Comparison of ENCODE assay signal across 12 mouse cellular contexts in genomic region chr15:95767825-95768224, GRCm38 (mm10). TPM values are rescaled to one million over a fixed set of nuclear protein-coding genes. Genes with fewer than 3 reads are reported as not detected.
DNase-seq lines count a peak whose midpoint lies in the region; ATAC-seq and TF ChIP-seq lines count a peak whose summit lies in the region.
"Had no signal": no experiment of that assay in that cellular context is flagged by ENCODE, and none has a peak within 500 bp of the region (broad histone marks: within the 10 kb centered on the region; RNA-seq: fewer than 3 reads in every experiment).

No protein-coding gene starts in this region.

- no peaks in the 10 kb centered on the region for H3K36me3 ChIP-seq in ES-Bruce4 (ENCODE audit: control insufficient read depth, insufficient read depth, low read length, poor library complexity, severe bottlenecking)
- no peaks in the 10 kb centered on the region for H3K36me3 ChIP-seq in intestine, postnatal 0 days (ENCODE audit: control insufficient read depth, insufficient read depth)
- H3K36me3 ChIP-seq: lung, embryonic 15.5 days; neural tube, embryonic 15.5 days; stomach, embryonic 15.5 days had no signal

- no peak overlapping the region for H3K4me3 ChIP-seq in left cerebral cortex, adult 2 months
- no peak overlapping the region for H3K4me3 ChIP-seq in ES-Bruce4 (ENCODE audit: low read depth, low read length)
- H3K4me3 ChIP-seq in intestine, postnatal 0 days (ENCODE audit: low read depth, low read length): no peak overlapping the region
- H3K4me3 ChIP-seq: lung, embryonic 15.5 days; neural tube, embryonic 15.5 days; stomach, embryonic 15.5 days had no signal

- no peaks in the 10 kb centered on the region for H3K4me1 ChIP-seq in ES-Bruce4 (ENCODE audit: control insufficient read depth, insufficient read depth, low read length)
- no peaks in the 10 kb centered on the region for H3K4me1 ChIP-seq in intestine, postnatal 0 days (replicated peaks; ENCODE audit: control insufficient read depth, insufficient read depth, low read length)
- H3K4me1 ChIP-seq: lung, embryonic 15.5 days; neural tube, embryonic 15.5 days; stomach, embryonic 15.5 days had no signal

- H3K9ac ChIP-seq in ES-Bruce4 (ENCODE audit: low read depth, poor library complexity, severe bottlenecking): no peak overlapping the region
- H3K9ac ChIP-seq in intestine, postnatal 0 days (ENCODE audit: low read depth, low read length): no peak overlapping the region
- H3K9ac ChIP-seq: lung, embryonic 15.5 days; neural tube, embryonic 15.5 days; stomach, embryonic 15.5 days had no signal

- 59% methylated on average over 7 of the region's 7 CpGs for WGBS in intestine, postnatal 0 days

- H3K27me3 ChIP-seq in ES-Bruce4 (ENCODE audit: control insufficient read depth, insufficient read depth, low read length, poor library complexity, severe bottlenecking): no peaks in the 10 kb centered on the region
- no peaks in the 10 kb centered on the region for H3K27me3 ChIP-seq in intestine, postnatal 0 days (replicated peaks; ENCODE audit: control insufficient read depth, insufficient read depth, low read length)
- H3K27me3 ChIP-seq: lung, embryonic 15.5 days; neural tube, embryonic 15.5 days; stomach, embryonic 15.5 days had no signal

- no peak for TF ChIP-seq EP300 in ES-Bruce4 (IDR thresholded peaks at IDR 0.05; ENCODE audit: insufficient read depth, low read depth, low read length)

- ATAC-seq in intestine, postnatal 0 days: peak; percentile 60
- no peak for ATAC-seq in inflammation-experienced regulatory T-cells, adult 6 months

- intact Hi-C loops in left cerebral cortex, adult 2 months (cut with DNase I): no loop called here

- TF ChIP-seq CTCF in left cerebral cortex, adult 2 months (IDR thresholded peaks at IDR 0.05): peak; percentile 38
- peak; percentile 59 for TF ChIP-seq CTCF in ES-Bruce4 (IDR thresholded peaks at IDR 0.05; ENCODE audit: low read depth, low read length)
- TF ChIP-seq CTCF in intestine, postnatal 0 days (IDR thresholded peaks at IDR 0.05; ENCODE audit: low read depth): peak; percentile 76

- no peak overlapping the region for H3K4me2 ChIP-seq in intestine, postnatal 0 days (replicated peaks; ENCODE audit: low read depth)
- H3K4me2 ChIP-seq: lung, embryonic 15.5 days; neural tube, embryonic 15.5 days; stomach, embryonic 15.5 days had no signal

- no peak for TF ChIP-seq POLR2A in ES-Bruce4 (IDR thresholded peaks at IDR 0.05; ENCODE audit: insufficient read depth, low read length)

- H3K27ac ChIP-seq in left cerebral cortex, adult 2 months: no peak overlapping the region
- no peak overlapping the region for H3K27ac ChIP-seq in ES-Bruce4 (ENCODE audit: insufficient read depth, low read length)
- no peak overlapping the region for H3K27ac ChIP-seq in intestine, postnatal 0 days (ENCODE audit: low read depth, low read length)
- H3K27ac ChIP-seq: lung, embryonic 15.5 days; neural tube, embryonic 15.5 days; stomach, embryonic 15.5 days had no signal

- DNase-seq in adrenal gland, adult 2 months: peak; percentile 11
- no peak for DNase-seq in adrenal gland, adult 8-10 months
- DNase-seq in left cerebral cortex, adult 2 months (ENCODE audit: extremely low spot score in 1 of 2, low spot score in 2 of 2): no peak
- DNase-seq in left cerebral cortex, adult 18-20 months (ENCODE audit: low spot score in 2 of 2): no peak
- DNase-seq in cerebellum, adult 11-12 months: no peak
- DNase-seq: gastrocnemius, postnatal 14 days had no signal

- no peaks in the 10 kb centered on the region for H3K9me3 ChIP-seq in ES-Bruce4 (replicated peaks; ENCODE audit: control insufficient read depth, insufficient read depth, low read length, poor library complexity, severe bottlenecking)
- H3K9me3 ChIP-seq in intestine, postnatal 0 days (ENCODE audit: control insufficient read depth): no peaks in the 10 kb centered on the region
- H3K9me3 ChIP-seq: lung, embryonic 15.5 days; neural tube, embryonic 15.5 days; stomach, embryonic 15.5 days had no signal

RNA-seq across cellular contexts. Expression of gene Ano6, which starts 22.8 kb away (rescaled TPM):
- 10 to 100 TPM; 69.6 to 90.3 TPM for total RNA-seq in adrenal gland, adult 2 months (2021)
- 20.6 and 28.6 TPM in 2 replicates for polyA plus RNA-seq in adrenal gland, adult 2 months (2012; rRNA removed)
- 100 to 1,000 TPM in 2 of 4 experiments, 10 to 100 TPM in 2; 69.9 to 112 (median 92.1) TPM for total RNA-seq in adrenal gland, adult 8-10 months (2022)
- 10 to 100 TPM; 22.6 to 24.7 TPM for total RNA-seq in left cerebral cortex, adult 2 months (2021)
- total RNA-seq in left cerebral cortex, adult 18-20 months (2021): 10 to 100 TPM; 24.8 to 26.3 TPM
- polyA plus RNA-seq in ES-Bruce4 (2011; ENCODE audit: insufficient read depth, insufficient read length, low read depth, missing spikeins): 36.9 and 42.5 TPM in 2 replicates
- 23.9 and 30.5 TPM in 2 replicates for polyA plus RNA-seq in intestine, postnatal 0 days (2015; fragmentation: Nextera tagmentation; extraction: Ambion mirVana)
- polyA plus RNA-seq in inflammation-experienced regulatory T-cells, adult 6 months (2017; shearing (Covaris generic)): 10 to 100 TPM; 37.0 to 46.4 (median 44.4) TPM
